Mouse (Mus musculus) thymus, postnatal 0 days (tissue): ENCODE measurements around the gene Plekhg3. TPM values are rescaled to one million over a fixed set of nuclear protein-coding genes. Genes with fewer than 3 reads are reported as not detected.

Experiments
- DNase-seq: peaks from one replicate; pipeline ENCODE4 v3.0.0-alpha.2; 2015; ENCODE audit warnings: low spot score
- polyA plus RNA-seq: library from polyadenylated mRNA; unstranded; fragments of >200 nt; fragmentation: Nextera tagmentation; extraction: Ambion mirVana; gene quantifications from 2 replicates; pipeline ENCODE4 v1.2.1, GENCODE M21; 2015

The Plekhg3 gene
- polyA plus RNA-seq, 1 experiment from 2014 or later, result 4.7 TPM

DNA sequence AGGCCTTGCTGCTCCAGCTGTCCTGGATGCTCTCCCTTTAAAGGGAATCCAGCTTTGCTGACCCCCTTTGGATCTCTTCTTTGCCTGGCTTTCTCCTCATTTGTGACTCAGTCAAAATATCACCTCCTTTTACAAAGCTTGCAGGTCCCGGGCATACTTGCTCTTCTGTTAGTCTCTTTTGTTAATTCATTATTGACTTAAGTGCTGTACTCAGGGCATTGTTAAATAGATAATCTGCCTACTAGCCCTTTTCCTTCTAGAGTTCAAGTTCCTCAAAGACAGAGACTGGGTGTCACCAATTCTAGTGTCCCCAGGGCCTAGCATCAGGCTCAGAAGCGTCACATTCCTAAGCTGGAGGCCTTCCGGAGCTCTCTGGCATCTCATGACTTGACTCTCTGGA lies 18.5 kb downstream of the Plekhg3 start:
- no peak for DNase-seq

GRCm38 (mm10) chr12:76552321-76552720 lies 21.6 kb downstream of the Plekhg3 start:
- DNase-seq, result no peak

GRCm38 (mm10) chr12:76552958-76553357 lies 22.3 kb downstream of the Plekhg3 start:
- DNase-seq, result no peak

GRCm38 (mm10) chr12:76553917-76554316 lies 23.2 kb downstream of the Plekhg3 start:
- no peak for DNase-seq

DNA sequence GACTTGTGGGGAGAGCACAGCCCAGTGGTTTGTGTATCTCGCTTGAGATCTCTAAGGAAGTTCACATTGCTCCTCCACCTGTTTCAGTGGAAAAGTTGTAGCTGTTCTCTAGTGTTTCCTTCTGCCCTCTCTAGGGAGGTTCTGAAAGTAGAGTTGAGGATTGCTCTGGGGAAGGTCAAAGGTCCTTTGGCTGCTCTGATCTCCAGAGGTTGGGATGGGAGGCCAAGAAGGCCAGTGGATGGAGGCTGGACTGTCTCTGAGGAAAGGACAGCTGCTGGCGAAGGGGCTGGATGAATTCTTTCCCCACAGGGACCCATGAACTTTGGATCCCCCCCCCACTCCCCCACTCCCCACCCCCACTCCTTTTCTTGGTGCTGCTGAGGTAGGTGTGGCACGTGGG lies 23.7 kb downstream of the Plekhg3 start:
- no peak for DNase-seq

DNA sequence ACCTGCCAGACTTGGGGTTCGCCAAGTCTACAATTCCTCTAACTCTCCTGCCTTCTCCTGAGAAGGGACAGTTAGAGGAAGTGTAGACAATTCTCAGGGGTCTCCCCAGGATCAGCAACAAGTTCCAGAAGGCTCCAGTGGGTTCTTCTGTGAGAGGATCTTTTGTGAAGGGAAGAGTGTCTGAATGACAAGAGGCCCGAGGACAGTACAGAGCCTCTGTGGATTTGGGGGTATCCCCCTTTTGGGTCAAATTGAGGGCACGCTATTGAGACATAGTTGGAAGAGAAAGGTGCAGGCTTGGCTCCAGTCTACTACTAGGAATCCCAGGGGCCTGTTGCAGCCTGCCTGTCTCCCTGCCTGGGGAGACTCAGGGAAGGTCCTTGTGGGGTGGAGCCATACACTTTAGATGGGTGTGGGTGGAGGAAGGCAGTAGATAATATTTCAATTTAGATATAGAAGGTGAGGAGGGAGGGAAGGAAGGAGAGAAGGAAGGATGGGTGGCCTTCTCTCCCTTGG lies 24.2 kb downstream of the Plekhg3 start:
- no peak for DNase-seq

GRCm38 (mm10) chr12:76556187-76556586 lies 25.5 kb downstream of the Plekhg3 start:
- no peak for DNase-seq

GRCm38 (mm10) chr12:76556745-76557389 lies 26.2 kb downstream of the Plekhg3 start:
- DNase-seq, result no peak

DNA sequence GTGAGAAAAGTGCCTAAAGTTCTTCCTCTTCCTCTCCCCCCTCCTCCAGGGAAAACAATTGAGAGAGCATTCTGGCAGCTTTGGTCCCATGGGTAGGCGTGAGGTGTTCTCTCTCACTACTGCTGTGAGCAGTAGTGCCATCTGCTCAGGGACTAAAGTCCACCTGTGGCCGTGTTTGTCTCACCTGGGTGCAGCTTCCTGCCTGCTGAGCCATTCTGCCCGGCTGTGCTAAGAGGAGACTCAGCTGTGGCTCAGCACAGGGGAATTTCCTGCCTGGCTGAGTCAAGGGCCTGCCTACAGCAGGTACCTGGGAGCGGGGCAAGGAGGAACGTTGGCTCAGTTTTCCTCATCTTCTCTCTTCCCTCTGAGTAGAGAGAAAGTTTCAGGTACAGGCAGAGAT lies 27.5 kb downstream of the Plekhg3 start:
- no peak for DNase-seq

DNA sequence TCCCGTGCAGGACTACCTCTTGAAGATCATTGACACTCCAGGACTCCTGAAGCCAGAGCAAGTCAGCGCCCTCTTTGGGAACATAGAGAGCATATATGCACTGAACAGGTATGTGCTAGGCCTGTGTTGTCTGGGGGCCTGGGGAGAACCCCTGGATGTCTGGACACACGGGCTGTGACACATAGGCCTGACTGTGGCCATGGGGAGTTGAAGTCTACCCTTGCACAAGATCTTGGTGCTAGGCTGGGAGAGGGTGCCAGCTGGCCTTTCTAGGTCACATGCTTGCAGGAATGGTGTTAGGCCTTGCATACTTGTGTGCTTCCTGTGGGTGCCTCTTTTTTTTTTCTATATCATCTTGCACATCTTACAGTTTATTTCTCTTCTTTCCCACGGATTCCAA lies 31.5 kb downstream of the Plekhg3 start:
- DNase-seq, result no peak

DNA sequence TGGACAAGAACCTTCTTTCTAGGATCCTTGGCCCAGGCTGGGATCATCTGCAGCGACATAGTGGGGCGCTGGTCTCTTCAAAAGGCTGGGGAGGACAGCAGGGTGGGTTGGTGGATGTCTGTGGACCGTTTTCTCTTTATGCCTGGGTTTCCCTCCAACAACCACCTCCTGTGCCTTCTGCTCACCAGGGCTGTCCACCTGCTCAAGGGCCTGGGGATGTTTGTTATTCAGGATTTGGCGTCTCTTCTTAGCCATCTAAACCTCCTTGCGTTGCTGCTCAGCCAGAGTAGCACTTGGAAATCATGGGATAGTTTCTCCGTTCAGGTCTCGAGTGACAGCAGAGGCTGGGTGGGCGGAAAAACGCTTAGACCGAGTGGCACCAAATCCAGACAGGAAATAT lies 35.6 kb downstream of the Plekhg3 start:
- no peak for DNase-seq

DNA sequence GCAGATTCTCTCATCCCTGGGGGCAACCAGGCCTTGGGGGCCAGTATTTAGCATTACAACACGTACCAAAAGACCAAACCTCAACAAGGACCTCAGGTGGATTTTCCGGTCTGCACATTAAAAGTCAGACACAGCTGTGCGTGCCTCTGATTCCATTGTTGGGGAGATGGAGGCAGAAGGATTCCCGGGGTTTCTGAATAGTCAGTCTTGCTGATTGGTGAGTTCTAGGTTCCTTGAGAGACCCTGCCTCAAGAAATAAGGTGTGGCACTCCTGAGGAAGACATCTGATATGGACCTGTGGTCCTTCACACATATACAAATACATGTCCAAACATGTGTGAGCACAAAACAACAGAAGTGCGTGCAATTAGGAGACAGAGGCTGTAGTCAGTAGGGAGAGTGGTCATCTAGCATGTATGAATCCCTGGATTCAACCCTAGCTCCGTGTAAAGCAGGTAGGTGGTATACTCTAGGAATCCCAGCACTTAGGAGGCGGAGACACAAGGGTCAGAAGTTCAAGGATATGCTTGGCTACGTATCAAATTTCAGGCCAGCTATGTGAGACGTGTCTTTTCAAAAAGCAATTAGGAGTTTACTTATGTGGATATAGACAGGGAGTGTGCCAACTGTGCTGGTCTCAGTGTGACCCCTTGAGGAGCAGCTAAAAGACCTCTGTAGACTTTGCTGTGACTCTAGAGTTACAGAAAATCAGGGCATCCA lies 39.7 kb downstream of the Plekhg3 start:
- no peak for DNase-seq

DNA sequence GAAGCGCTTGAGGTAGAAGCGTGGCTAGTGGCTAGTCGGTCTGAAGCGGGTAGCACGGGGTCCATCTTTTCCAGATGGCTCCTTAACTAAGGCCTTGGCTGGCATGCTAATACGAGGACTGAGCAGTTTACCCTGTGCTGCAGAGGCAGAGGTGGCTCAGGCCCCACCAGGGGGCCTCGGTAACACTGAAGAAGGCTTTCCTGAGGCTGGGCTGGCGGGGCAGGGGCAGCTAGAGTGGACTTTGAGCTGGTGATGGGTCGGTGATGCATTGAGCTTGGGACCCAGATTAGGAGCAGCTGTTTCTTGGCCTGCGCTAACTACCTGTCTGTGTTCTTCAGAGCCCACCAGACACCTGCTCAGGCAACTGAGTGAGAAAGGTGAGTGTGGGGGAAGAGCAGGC lies 40.6 kb downstream of the Plekhg3 start:
- DNase-seq, result no peak

DNA sequence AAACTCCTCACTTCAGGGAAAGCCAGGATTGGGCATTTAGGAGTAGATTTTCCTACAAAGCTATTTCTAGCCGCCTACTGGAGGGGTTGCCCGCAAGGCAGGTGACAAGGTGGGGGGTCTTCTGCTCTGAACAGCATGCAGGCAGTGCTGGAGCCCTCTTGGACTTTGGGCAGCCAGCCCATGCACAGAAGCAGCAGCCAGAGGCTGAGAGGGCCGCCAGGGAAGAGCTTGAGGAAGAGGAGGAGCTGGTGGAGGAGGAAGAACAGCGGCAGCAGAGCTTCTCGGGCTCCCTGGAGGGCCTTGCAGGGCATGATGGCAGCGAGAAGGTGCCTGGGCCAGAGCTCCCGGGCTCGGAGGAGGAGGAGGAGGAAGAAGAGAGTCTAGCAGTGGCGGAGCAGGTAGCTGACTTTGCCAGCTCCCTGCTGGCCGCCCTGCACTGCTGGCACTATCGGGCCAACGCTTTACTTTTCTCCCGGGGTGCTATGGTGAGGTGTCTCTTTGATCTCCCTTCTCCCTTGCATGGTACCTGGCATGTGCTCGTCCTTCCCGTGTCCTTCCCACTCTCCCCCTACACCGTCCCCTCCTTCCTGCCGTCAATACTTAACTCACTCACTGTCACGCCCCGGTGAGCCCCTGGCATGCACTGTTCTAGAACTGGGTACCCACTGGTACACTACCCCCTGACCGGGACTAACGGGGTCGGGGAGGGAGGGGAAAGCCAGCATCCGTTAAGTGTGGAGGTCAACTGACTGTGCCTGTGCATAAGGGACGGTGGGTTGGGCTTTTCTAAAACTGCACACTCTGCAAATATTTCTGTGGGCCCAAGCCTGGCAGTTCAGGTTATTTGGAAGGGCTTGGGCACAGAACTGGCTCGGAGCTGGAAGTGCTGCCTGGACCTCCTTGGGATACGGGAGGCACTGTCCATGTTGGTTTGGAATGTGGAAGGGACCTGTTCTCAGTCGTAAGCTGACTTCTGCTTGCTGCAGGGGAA lies 41.9 kb downstream of the Plekhg3 start:
- no peak for DNase-seq

DNA sequence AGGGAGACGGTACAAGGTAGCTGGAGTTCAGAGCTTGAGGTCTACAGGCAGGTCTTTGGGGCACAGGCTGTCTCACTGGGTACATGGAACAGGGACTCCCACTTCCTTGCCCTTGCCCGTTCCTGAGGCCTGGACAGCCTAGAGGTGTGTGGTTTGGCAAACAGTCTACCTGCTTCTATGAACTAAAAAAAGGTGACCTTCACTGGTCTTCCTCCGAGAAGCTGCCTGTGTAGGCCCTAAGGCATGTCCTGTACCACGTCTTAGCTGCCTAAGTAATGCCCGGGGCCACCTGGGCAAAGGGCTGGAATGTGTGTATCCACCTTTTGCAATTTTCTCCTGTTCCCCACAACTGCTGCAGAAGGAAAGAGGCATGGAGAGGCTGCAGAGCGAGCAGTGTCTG lies 42.7 kb downstream of the Plekhg3 start:
- DNase-seq, result no peak

DNA sequence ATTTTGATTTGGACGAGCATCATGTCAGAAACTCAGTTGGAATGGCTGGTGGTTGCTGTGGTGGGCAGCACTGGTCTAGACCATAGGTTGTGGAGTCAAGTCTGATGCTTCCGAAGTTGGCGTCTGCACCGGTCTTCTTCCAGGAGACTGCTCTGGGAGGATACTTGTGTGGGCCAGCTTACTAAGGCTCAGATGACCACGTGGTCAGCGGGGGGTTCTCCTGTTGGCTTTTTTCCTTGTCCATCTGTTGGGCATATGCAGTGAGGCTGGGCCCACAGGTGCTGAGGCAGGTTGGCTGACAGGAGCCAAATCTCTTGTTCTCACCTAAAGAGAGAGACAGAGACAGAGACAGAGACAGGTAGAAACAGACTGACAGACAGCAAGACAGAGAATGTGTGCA lies 44.1 kb downstream of the Plekhg3 start:
- DNase-seq, result no peak

DNA sequence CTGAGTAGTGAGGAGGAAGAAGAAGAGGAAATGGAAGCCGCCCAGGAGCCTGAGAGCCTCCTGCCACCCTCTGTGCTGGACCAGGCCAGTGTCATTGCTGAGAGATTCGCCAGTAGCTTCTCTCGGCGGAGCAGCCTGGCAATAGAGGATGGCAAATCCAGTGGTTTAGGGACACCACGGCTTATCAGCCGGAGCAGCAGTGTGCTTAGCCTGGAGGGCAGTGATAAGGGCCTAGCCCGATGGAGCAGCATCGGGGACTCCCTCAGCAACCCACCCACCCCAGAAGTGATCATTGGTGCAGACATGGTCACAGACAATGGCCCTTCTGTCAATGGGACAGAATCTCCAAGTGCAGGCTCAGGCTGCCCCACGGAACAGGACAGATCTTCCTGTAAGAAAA lies 45.4 kb downstream of the Plekhg3 start:
- DNase-seq, result no peak

DNA sequence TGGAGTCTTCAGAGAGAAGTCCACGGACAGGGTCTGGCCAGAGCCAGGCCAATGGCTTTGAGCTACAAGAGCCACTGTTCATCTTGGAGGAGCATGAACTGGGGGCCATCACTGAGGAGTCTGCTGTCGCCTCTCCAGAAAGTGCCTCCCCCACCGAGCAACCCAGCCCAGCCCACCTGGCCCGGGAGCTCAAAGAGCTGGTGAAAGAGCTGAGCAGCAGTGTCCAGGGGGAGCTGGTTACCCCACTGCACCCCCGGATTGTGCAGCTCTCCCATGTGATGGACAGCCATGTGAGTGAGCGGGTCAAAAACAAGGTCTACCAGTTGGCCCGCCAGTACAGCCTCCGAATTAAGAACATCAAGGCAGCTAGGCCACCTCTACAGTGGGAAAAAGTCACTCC lies 46.1 kb downstream of the Plekhg3 start:
- DNase-seq, result no peak

DNA sequence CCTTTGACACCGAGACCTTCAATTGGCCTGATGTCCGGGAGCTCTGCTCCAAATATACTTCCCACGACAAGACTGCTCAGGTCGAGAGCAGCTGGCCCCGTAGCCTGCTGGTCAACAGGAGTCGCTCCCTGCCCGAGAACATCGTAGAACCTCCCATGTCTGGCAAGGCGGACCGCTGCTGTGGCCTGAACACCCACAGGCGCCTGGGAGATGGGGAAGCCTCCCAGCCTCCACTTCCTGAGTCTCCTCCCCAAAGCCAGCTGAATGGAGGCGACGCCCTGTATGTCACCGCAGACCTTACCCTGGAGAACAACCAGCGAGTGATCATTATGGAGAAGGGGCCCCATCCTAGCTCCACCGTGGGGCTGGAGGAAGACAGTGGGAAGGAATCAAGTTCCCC lies 47.2 kb downstream of the Plekhg3 start:
- DNase-seq, result no peak

GRCm38 (mm10) chr12:76578465-76578864 lies 47.8 kb downstream of the Plekhg3 start:
- no peak for DNase-seq

DNA sequence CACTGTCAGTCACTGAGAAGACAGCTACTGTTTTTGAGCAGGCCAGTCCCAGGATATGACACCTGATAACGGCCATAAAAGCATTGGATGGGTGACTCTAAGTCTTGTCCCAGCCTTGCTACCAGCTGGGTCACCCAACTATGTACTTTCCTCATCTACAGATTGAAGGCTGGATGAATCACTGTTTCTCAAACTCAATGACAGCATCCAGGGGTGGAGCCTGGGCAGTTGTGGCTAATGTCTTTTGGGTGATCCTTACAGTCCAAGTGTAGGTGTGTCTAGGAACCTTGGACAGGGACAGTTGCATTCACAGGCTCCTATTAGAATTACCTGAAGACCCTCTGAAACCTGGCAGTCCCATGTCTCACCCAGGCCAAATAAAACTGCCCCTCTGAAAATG lies 49.1 kb downstream of the Plekhg3 start:
- DNase-seq, result no peak

DNA sequence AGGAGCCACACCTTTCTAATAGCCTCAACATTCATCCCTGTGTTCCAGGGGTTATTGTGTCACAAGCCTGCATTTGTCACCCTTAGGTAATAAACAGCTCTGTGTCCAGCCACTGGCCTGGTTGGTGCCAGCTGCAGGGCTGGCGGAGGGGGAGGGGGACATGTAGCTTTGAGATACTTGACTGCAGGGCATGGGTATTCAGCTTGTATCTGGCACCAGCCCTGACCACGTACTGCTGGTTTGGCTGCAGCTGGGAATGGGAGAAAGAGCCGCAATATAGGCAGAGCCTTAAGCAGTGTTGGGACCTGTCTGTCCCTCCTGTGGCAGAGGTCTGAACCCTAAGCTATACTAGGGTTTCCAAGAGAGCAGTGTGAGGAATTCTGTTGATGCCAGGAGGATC lies 51.4 kb downstream of the Plekhg3 start:
- no peak for DNase-seq
